Mouse (Mus musculus) spleen, adult 2 months (tissue): ENCODE data around the gene Ubac2.

Source experiments
- CTCF ChIP-seq: fragments of 200-500 bp; IDR thresholded peaks from 2 replicates; pipeline ENCODE4 v1.5.1; 2011; ENCODE audit warnings: mild to moderate bottlenecking, inconsistent platforms; ENCODE audit not compliant: insufficient read depth, insufficient read length, insufficient replicate concordance; ENCODE audit errors: extremely low read depth
- POLR2A ChIP-seq: fragments of 200-500 bp; IDR thresholded peaks from 2 replicates; pipeline ENCODE4 v1.6.1; 2011; ENCODE audit warnings: low read depth, low read length, inconsistent platforms

GRCm38 (mm10) chr14:121934597-121934946 lies 56.2 kb downstream of the Ubac2 start:
- TF ChIP-seq POLR2A (no peak), CTCF (no peak)
